Mouse (Mus musculus): Measurements from ENCODE around the gene Pla2g4a. TPM values are rescaled to one million over a fixed set of nuclear protein-coding genes. Genes with fewer than 3 reads are reported as not detected.

Pla2g4a gene
- total and polyA plus RNA-seq, 2 experiments: 0.15 to 2.5 TPM

- TF ChIP-seq CTCF (IDR thresholded peaks at IDR 0.05; ENCODE audit: low read depth, low read length) (no peak), POLR2A (IDR thresholded peaks at IDR 0.05; ENCODE audit: extremely low read depth, insufficient read depth, low read length) (no peak)
- DNase-seq (ENCODE audit: extremely low read depth, low read depth, low spot score): no peak
- 67% methylated on average over 3 of the region's 3 CpGs for WGBS
- H3K4me1 ChIP-seq (ENCODE audit: control insufficient read depth, insufficient read depth, low read length): no peaks in the 10 kb centered on the region
- H3K79me2 ChIP-seq (ENCODE audit: control insufficient read depth, insufficient read depth, low read length): no peaks in the 10 kb centered on the region; the same call in 1 of the 2 replicates
- H3K9ac ChIP-seq (ENCODE audit: low read depth, low read length): no peak overlapping the region
- H3K4me3 ChIP-seq (ENCODE audit: insufficient read depth, low read depth, low read length): no peak overlapping the region
- no peaks in the 10 kb centered on the region for H3K36me3 ChIP-seq (ENCODE audit: control insufficient read depth, insufficient read depth, low read length)
- no peak overlapping the region for H3K27ac ChIP-seq (replicated peaks; ENCODE audit: insufficient read depth, low read depth, low read length)
- H3K27me3 ChIP-seq (ENCODE audit: control insufficient read depth, insufficient read depth, low read length): no peaks in the 10 kb centered on the region
Observed at GRCm38 (mm10) chr1:149950656-149951055, 10.4 kb downstream of the Pla2g4a start.

- no peaks in the 10 kb centered on the region for H3K36me3 ChIP-seq (ENCODE audit: control insufficient read depth, insufficient read depth, low read length)
- no peaks in the 10 kb centered on the region for H3K27me3 ChIP-seq (ENCODE audit: control insufficient read depth, insufficient read depth, low read length)
- TF ChIP-seq CTCF (IDR thresholded peaks at IDR 0.05; ENCODE audit: low read depth, low read length) (no peak), POLR2A (IDR thresholded peaks at IDR 0.05; ENCODE audit: extremely low read depth, insufficient read depth, low read length) (no peak)
- no peaks in the 10 kb centered on the region for H3K4me1 ChIP-seq (ENCODE audit: control insufficient read depth, insufficient read depth, low read length)
- H3K9ac ChIP-seq (ENCODE audit: low read depth, low read length): no peak overlapping the region
- 71% methylated on average over 1 of the region's 1 CpGs for WGBS
- no peaks in the 10 kb centered on the region; the same call in 1 of the 2 replicates for H3K79me2 ChIP-seq (ENCODE audit: control insufficient read depth, insufficient read depth, low read length)
- H3K4me3 ChIP-seq (ENCODE audit: insufficient read depth, low read depth, low read length): no peak overlapping the region
- DNase-seq (ENCODE audit: extremely low read depth, low read depth, low spot score): no peak
- no peak overlapping the region for H3K27ac ChIP-seq (replicated peaks; ENCODE audit: insufficient read depth, low read depth, low read length)
Observed at GRCm38 (mm10) chr1:149950254-149950653, 10.8 kb downstream of the Pla2g4a start.

- WGBS: 88% methylated on average over 1 of the region's 1 CpGs
- TF ChIP-seq POLR2A (IDR thresholded peaks at IDR 0.05; ENCODE audit: extremely low read depth, insufficient read depth, low read length) (no peak), CTCF (IDR thresholded peaks at IDR 0.05; ENCODE audit: low read depth, low read length) (no peak)
- Histone ChIP-seq H3K4me3 (ENCODE audit: insufficient read depth, low read depth, low read length) (no peak overlapping the region), H3K36me3 (ENCODE audit: control insufficient read depth, insufficient read depth, low read length) (no peaks in the 10 kb centered on the region), H3K79me2 (ENCODE audit: control insufficient read depth, insufficient read depth, low read length) (no peaks in the 10 kb centered on the region; the same call in 1 of the 2 replicates), H3K4me1 (ENCODE audit: control insufficient read depth, insufficient read depth, low read length) (no peaks in the 10 kb centered on the region), H3K27me3 (ENCODE audit: control insufficient read depth, insufficient read depth, low read length) (no peaks in the 10 kb centered on the region), H3K27ac (replicated peaks; ENCODE audit: insufficient read depth, low read depth, low read length) (no peak overlapping the region), H3K9ac (ENCODE audit: low read depth, low read length) (no peak overlapping the region)
- no peak for DNase-seq (ENCODE audit: extremely low read depth, low read depth, low spot score)
Observed at GRCm38 (mm10) chr1:149949334-149949733, 11.8 kb downstream of the Pla2g4a start.

GRCm38 (mm10) chr1:149948066-149948825 is 12.8 kb downstream of the Pla2g4a start:
- Histone ChIP-seq H3K4me1 (ENCODE audit: control insufficient read depth, insufficient read depth, low read length) (no peaks in the 10 kb centered on the region), H3K79me2 (ENCODE audit: control insufficient read depth, insufficient read depth, low read length) (no peaks in the 10 kb centered on the region; the same call in 1 of the 2 replicates), H3K27me3 (ENCODE audit: control insufficient read depth, insufficient read depth, low read length) (no peaks in the 10 kb centered on the region), H3K36me3 (ENCODE audit: control insufficient read depth, insufficient read depth, low read length) (no peaks in the 10 kb centered on the region), H3K4me3 (ENCODE audit: insufficient read depth, low read depth, low read length) (no peak overlapping the region), H3K9ac (ENCODE audit: low read depth, low read length) (no peak overlapping the region), H3K27ac (replicated peaks; ENCODE audit: insufficient read depth, low read depth, low read length) (no peak overlapping the region)
- no peak for DNase-seq (ENCODE audit: extremely low read depth, low read depth, low spot score)
- WGBS: 74% methylated on average over 8 of the region's 8 CpGs
- TF ChIP-seq CTCF (IDR thresholded peaks at IDR 0.05; ENCODE audit: low read depth, low read length): no peak
- TF ChIP-seq POLR2A (IDR thresholded peaks at IDR 0.05; ENCODE audit: extremely low read depth, insufficient read depth, low read length): no peak

- no peak overlapping the region for H3K27ac ChIP-seq (replicated peaks; ENCODE audit: insufficient read depth, low read depth, low read length)
- H3K9ac ChIP-seq (ENCODE audit: low read depth, low read length): no peak overlapping the region
- no peak for DNase-seq (ENCODE audit: extremely low read depth, low read depth, low spot score)
- 76% methylated on average over 5 of the region's 5 CpGs for WGBS
- no peaks in the 10 kb centered on the region; the same call in 1 of the 2 replicates for H3K79me2 ChIP-seq (ENCODE audit: control insufficient read depth, insufficient read depth, low read length)
- no peaks in the 10 kb centered on the region for H3K36me3 ChIP-seq (ENCODE audit: control insufficient read depth, insufficient read depth, low read length)
- no peak overlapping the region for H3K4me3 ChIP-seq (ENCODE audit: insufficient read depth, low read depth, low read length)
- H3K4me1 ChIP-seq (ENCODE audit: control insufficient read depth, insufficient read depth, low read length): no peaks in the 10 kb centered on the region
- TF ChIP-seq POLR2A (IDR thresholded peaks at IDR 0.05; ENCODE audit: extremely low read depth, insufficient read depth, low read length) (no peak), CTCF (IDR thresholded peaks at IDR 0.05; ENCODE audit: low read depth, low read length) (no peak)
- no peaks in the 10 kb centered on the region for H3K27me3 ChIP-seq (ENCODE audit: control insufficient read depth, insufficient read depth, low read length)
Observed at GRCm38 (mm10) chr1:149946993-149947392, 14.1 kb downstream of the Pla2g4a start.

GRCm38 (mm10) chr1:149946432-149946831 is 14.7 kb downstream of the Pla2g4a start:
- Histone ChIP-seq H3K4me1 (ENCODE audit: control insufficient read depth, insufficient read depth, low read length) (no peaks in the 10 kb centered on the region), H3K36me3 (ENCODE audit: control insufficient read depth, insufficient read depth, low read length) (no peaks in the 10 kb centered on the region), H3K79me2 (ENCODE audit: control insufficient read depth, insufficient read depth, low read length) (no peaks in the 10 kb centered on the region), H3K9ac (ENCODE audit: low read depth, low read length) (no peak overlapping the region), H3K27me3 (ENCODE audit: control insufficient read depth, insufficient read depth, low read length) (no peaks in the 10 kb centered on the region), H3K4me3 (ENCODE audit: insufficient read depth, low read depth, low read length) (no peak overlapping the region), H3K27ac (replicated peaks; ENCODE audit: insufficient read depth, low read depth, low read length) (no peak overlapping the region)
- no peak for TF ChIP-seq CTCF (IDR thresholded peaks at IDR 0.05; ENCODE audit: low read depth, low read length)
- no peak for TF ChIP-seq POLR2A (IDR thresholded peaks at IDR 0.05; ENCODE audit: extremely low read depth, insufficient read depth, low read length)
- no peak for DNase-seq (ENCODE audit: extremely low read depth, low read depth, low spot score)
- 88% methylated on average over 3 of the region's 3 CpGs for WGBS

Data from liver, adult 2 months (tissue).